Mouse (Mus musculus) sigmoid colon, adult 10 weeks (tissue): ENCODE measurements around the gene Hsd17b14. TPM values are rescaled to one million over a fixed set of nuclear protein-coding genes. Genes with fewer than 3 reads are reported as not detected.

Experiments used
- polyA plus RNA-seq: library from polyadenylated mRNA; stranded (reverse); fragments of 350-450 nt; fragmentation: Illumina TruSeq; extraction: RNeasy Lipid Tissue Mini Kit (QIAGEN cat#74804); gene quantifications from one replicate; pipeline ENCODE4 v1.2.3, GENCODE M21; 2014; ENCODE audit warnings: low read depth, low replicate concordance

Hsd17b14 gene
- polyA plus RNA-seq: not detected

DNA sequence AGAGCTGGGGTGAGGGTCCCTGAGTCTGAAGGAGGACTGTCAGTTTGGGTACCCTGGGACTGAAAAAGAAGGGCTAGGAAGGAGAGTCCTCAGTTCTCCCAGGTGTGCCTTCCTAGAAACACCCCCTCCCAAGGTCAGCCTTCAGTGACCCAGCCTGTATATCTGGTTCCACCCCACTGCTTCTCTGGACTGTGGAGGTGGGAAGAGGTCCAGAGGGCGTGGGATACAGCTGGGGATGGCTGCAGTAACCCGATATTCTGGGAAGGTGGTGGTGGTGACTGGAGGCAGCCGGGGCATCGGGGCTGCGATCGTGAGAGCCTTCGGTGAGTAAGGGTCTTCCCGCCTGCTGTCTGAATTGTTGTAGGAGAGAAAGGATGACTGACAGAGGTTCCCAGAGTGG, at the start of gene Hsd17b14:
Gene Hsd17b14 (plus strand): TSS at position 150 of the 400 bp plus-strand sequence.

GRCm38 (mm10) chr7:45509912-45510787, 44.5 kb upstream of the Hsd17b14 start, which contains the start of gene Nucb1:
Nucb1 (minus strand) TSS chr7:45510406.

DNA sequence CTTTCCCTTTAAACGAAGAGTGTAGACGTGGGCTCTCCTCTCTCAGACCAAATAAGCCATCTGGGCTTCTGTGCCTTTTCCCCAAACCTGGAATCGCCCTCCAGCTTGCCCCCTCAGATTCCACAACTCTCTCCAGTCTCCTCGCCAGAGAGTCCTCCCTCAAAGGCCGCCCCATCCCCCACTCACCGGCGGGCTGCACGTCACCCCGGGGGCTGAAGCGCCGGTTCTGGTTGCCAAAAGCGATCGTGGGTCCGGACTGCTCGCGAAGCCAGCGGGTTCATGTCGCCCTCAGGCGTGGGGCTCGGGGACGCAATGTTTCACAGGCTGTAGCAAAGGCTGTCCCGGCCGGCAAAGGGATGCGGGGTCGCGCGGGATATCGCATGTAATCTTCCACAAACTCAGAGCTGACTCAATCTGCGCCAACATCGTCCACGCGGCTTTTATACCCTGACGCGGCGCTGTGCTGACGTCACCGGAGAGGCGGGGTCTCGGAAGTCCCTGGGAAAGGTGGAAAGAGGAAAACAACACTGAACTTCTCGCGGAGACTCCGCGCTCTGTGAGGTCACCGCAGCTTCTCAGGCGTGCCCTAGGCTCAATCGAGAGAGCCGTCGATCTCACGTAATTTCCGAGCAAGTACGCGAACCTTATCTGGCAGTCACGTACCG, 28.8 kb upstream of the Hsd17b14 start, which contains the start of the genes Ppp1r15a and Plekha4:
Gene Ppp1r15a (minus strand): TSS at position 460 of the 665 bp plus-strand sequence.
Gene Plekha4 (plus strand): TSS at position 522 of the 665 bp plus-strand sequence.

GRCm38 (mm10) chr7:45570103-45570741, 15.5 kb downstream of the Hsd17b14 start, which contains the start of gene Bcat2:
Bcat2 (plus strand) TSS chr7:45570153.

GRCm38 (mm10) chr7:45617042-45617695, 62.5 kb downstream of the Hsd17b14 start, which contains the start of gene Fut1:
Fut1 (plus strand) TSS chr7:45617289.

Other genes starting within 250 kb of the Hsd17b14 start
- gene Trpm4, start 221.1 kb upstream of the Hsd17b14 start, polyA plus RNA-seq: 8.2 TPM
- 0.28 TPM for gene Hrc, start 219.6 kb upstream of the Hsd17b14 start, polyA plus RNA-seq
- gene Ppfia3, start 187.9 kb upstream of the Hsd17b14 start, polyA plus RNA-seq: 0.41 TPM
- not detected for gene Lin7b, start 184.3 kb upstream of the Hsd17b14 start, polyA plus RNA-seq
- 119 TPM for gene Snrnp70, start 159.2 kb upstream of the Hsd17b14 start, polyA plus RNA-seq
- gene Kcna7, start 149.2 kb upstream of the Hsd17b14 start, polyA plus RNA-seq: not detected
- gene Ntf5, start 141.2 kb upstream of the Hsd17b14 start, polyA plus RNA-seq: not detected
- not detected for gene Lhb, start 134.1 kb upstream of the Hsd17b14 start, polyA plus RNA-seq
- 2.6 TPM for gene Gys1, start 120.0 kb upstream of the Hsd17b14 start, polyA plus RNA-seq
- 0.63 TPM for gene Ruvbl2, start 116.8 kb upstream of the Hsd17b14 start, polyA plus RNA-seq
- 3.0 TPM for gene Ftl1, start 95.0 kb upstream of the Hsd17b14 start, polyA plus RNA-seq
- 1.4 TPM for gene Bax, start 88.0 kb upstream of the Hsd17b14 start, polyA plus RNA-seq
- gene Tulp2, start 73.0 kb upstream of the Hsd17b14 start, polyA plus RNA-seq: not detected
- gene Gm45808, start 68.1 kb upstream of the Hsd17b14 start, polyA plus RNA-seq: not detected
- gene Dhdh, start 66.1 kb upstream of the Hsd17b14 start, polyA plus RNA-seq: 3.8 TPM
- 82.6 TPM for gene Nucb1, start 44.5 kb upstream of the Hsd17b14 start, polyA plus RNA-seq
- gene Ppp1r15a, start 28.6 kb upstream of the Hsd17b14 start, polyA plus RNA-seq: 1.0 TPM
- gene Plekha4, start 28.6 kb upstream of the Hsd17b14 start, polyA plus RNA-seq: 0.25 TPM
- gene Bcat2, start 15.3 kb downstream of the Hsd17b14 start, polyA plus RNA-seq: 2.6 TPM
- not detected for gene Fgf21, start 60.6 kb downstream of the Hsd17b14 start, polyA plus RNA-seq
- 0.38 TPM for gene Fut1, start 62.4 kb downstream of the Hsd17b14 start, polyA plus RNA-seq
- not detected for gene Izumo1, start 66.9 kb downstream of the Hsd17b14 start, polyA plus RNA-seq
- not detected for gene Rasip1, start 72.6 kb downstream of the Hsd17b14 start, polyA plus RNA-seq
- gene Mamstr, start 85.1 kb downstream of the Hsd17b14 start, polyA plus RNA-seq: 0.19 TPM
- gene Fut2, start 111.5 kb downstream of the Hsd17b14 start, polyA plus RNA-seq: 61.8 TPM
- not detected for gene Ntn5, start 129.1 kb downstream of the Hsd17b14 start, polyA plus RNA-seq
- gene Sec1, start 139.5 kb downstream of the Hsd17b14 start, polyA plus RNA-seq: not detected
- gene Car11, start 144.9 kb downstream of the Hsd17b14 start, polyA plus RNA-seq: not detected
- gene Dbp, start 150.2 kb downstream of the Hsd17b14 start, polyA plus RNA-seq: 2.9 TPM
- gene Rpl18, start 160.6 kb downstream of the Hsd17b14 start, polyA plus RNA-seq: 2.1 TPM
- gene Sphk2, start 163.1 kb downstream of the Hsd17b14 start, polyA plus RNA-seq: 0.66 TPM
- 55.9 TPM for gene Fam83e, start 166.3 kb downstream of the Hsd17b14 start, polyA plus RNA-seq
- gene Spaca4, start 170.9 kb downstream of the Hsd17b14 start, polyA plus RNA-seq: not detected
- not detected for gene Lmtk3, start 228.8 kb downstream of the Hsd17b14 start, polyA plus RNA-seq
- 2.6 TPM for gene Sult2b1, start 229.8 kb downstream of the Hsd17b14 start, polyA plus RNA-seq